Mouse (Mus musculus) layer of hippocampus, postnatal 10 days (tissue): ENCODE measurements around the gene Igfbp4. TPM values are rescaled to one million over a fixed set of nuclear protein-coding genes. Genes with fewer than 3 reads are reported as not detected.

Experiments
- total RNA-seq, 2 experiments: library from RNA; stranded (reverse); gene quantifications; 2 replicates each; pipeline ENCODE4 v1.2.3; 2021

Gene Igfbp4
- total RNA-seq, 2 experiments from 2014 or later = 95.0 to 96.7 TPM

Other genes starting within 250 kb of the Igfbp4 start
- gene Msl1, start 245.7 kb upstream of the Igfbp4 start, total RNA-seq = 100 to 1,000 TPM; 147 to 157 TPM
- 10 to 100 TPM; 65.8 to 66.3 TPM for gene Casc3, start 236.3 kb upstream of the Igfbp4 start, total RNA-seq
- gene Rapgefl1, start 204.5 kb upstream of the Igfbp4 start, total RNA-seq = 100 to 1,000 TPM; 148 to 154 TPM
- gene Wipf2, start 177.6 kb upstream of the Igfbp4 start, total RNA-seq = 10 to 100 TPM; 29.7 to 30.9 TPM
- gene Cdc6, start 133.4 kb upstream of the Igfbp4 start, total RNA-seq = 1 to 10 TPM; 1.1 to 2.2 TPM
- gene Rara, start 113.4 kb upstream of the Igfbp4 start, total RNA-seq = 10 to 100 TPM; 21.7 to 24.0 TPM
- gene Gjd3, start 58.2 kb upstream of the Igfbp4 start, total RNA-seq = 1 to 10 TPM; 2.4 to 3.6 TPM
- 10 to 100 TPM; 16.6 to 19.1 TPM for gene Top2a, start 17.1 kb upstream of the Igfbp4 start, total RNA-seq
- under 1 TPM; 0.09 to 0.11 TPM for gene Tns4, start 48.1 kb downstream of the Igfbp4 start, total RNA-seq
- not detected for gene Ccr7, start 113.8 kb downstream of the Igfbp4 start, total RNA-seq
- gene Smarce1, start 189.8 kb downstream of the Igfbp4 start, total RNA-seq = 10 to 100 TPM; 90.7 to 93.3 TPM
- gene Krt222, start 202.8 kb downstream of the Igfbp4 start, total RNA-seq = 10 to 100 TPM; 24.0 to 25.7 TPM
- gene Krt24, start 244.0 kb downstream of the Igfbp4 start, total RNA-seq = not detected